Mouse (Mus musculus) liver, embryonic 12.5 days (tissue): ENCODE measurements around the gene Gstt3. TPM values are rescaled to one million over a fixed set of nuclear protein-coding genes. Genes with fewer than 3 reads are reported as not detected.

Experiments
- ATAC-seq: fragments of 200-750 bp; cut with Nextera tagmentation; 2 replicates; pipeline ENCODE4 v1.8.0; 2017; ENCODE audit warnings: moderate number of reproducible peaks, mild to moderate bottlenecking, moderate library complexity
- H3K27ac ChIP-seq: fragments of 300-500 bp; sonication (generic); 2 replicates; pipeline ENCODE4 v1.5.1; 2016; ENCODE audit warnings: mild to moderate bottlenecking
- H3K27me3 ChIP-seq: fragments of 300-500 bp; sonication (generic); replicated peaks from 2 replicates; pipeline ENCODE4 v1.6.1; 2016; ENCODE audit warnings: mild to moderate bottlenecking, moderate library complexity
- H3K36me3 ChIP-seq: fragments of 300-500 bp; sonication (generic); 2 replicates; pipeline ENCODE4 v1.6.1; 2016; ENCODE audit warnings: mild to moderate bottlenecking, moderate library complexity
- H3K4me1 ChIP-seq: fragments of 300-500 bp; sonication (generic); 2 replicates; pipeline ENCODE4 v1.6.1; 2016
- H3K4me2 ChIP-seq: fragments of 300-500 bp; sonication (generic); 2 replicates; pipeline ENCODE4 v1.6.1; 2016; ENCODE audit warnings: mild to moderate bottlenecking, moderate library complexity
- H3K4me3 ChIP-seq: fragments of 300-500 bp; sonication (generic); 2 replicates; pipeline ENCODE4 v1.5.1; 2016; ENCODE audit warnings: mild to moderate bottlenecking, moderate library complexity
- H3K9ac ChIP-seq: fragments of 300-500 bp; sonication (generic); 2 replicates; pipeline ENCODE4 v1.6.1; 2016; ENCODE audit warnings: mild to moderate bottlenecking, moderate library complexity
- H3K9me3 ChIP-seq: fragments of 300-500 bp; sonication (generic); replicated peaks from 2 replicates; pipeline ENCODE4 v1.6.1; 2016; ENCODE audit warnings: mild to moderate bottlenecking, moderate library complexity
- WGBS: fragments of 180-500 bp; shearing (Covaris S2); methylation state at CpG from one replicate; pipeline ENCODE4 v1.1.7; 2016; ENCODE audit not compliant: insufficient replicate concordance; 5-methylcytosine and 5-hydroxymethylcytosine counted together
- polyA plus RNA-seq: library from polyadenylated mRNA; unstranded; fragments of >200 nt; fragmentation: Nextera tagmentation; extraction: Ambion mirVana; gene quantifications from 2 replicates; pipeline ENCODE4 v1.2.1, GENCODE M21; 2016

The Gstt3 gene
- polyA plus RNA-seq: 5.9 and 6.7 TPM in 2 replicates

GRCm38 (mm10) chr10:75780769-75781578 is at the start of gene Gstt3, which contains the start of gene Gm20441:
Gene Gstt3 (minus strand): TSS chr10:75781414.
Gene Gm20441 (minus strand): TSS chr10:75780954.
- Histone ChIP-seq H3K27ac (no peak within 1 kb of the TSS), H3K4me2 (peak within 1 kb of the TSS; percentile 60)
- WGBS: 2% methylated on average over 28 of the region's 28 CpGs

GRCm38 (mm10) chr10:75830275-75830670 is 49.1 kb upstream of the Gstt3 start:
- no peak for ATAC-seq
- H3K9ac ChIP-seq: no peak overlapping the region
- no peaks in the 10 kb centered on the region for H3K9me3 ChIP-seq
- no peaks in the 10 kb centered on the region for H3K36me3 ChIP-seq
- 72% methylated on average over 2 of the region's 2 CpGs for WGBS
- H3K4me3 ChIP-seq: no peak overlapping the region
- H3K27ac ChIP-seq: no peak overlapping the region
- no peak overlapping the region for H3K4me2 ChIP-seq
- peaks cover 30% of the 10 kb centered on the region for H3K4me1 ChIP-seq
- H3K27me3 ChIP-seq: peaks cover 30% of the 10 kb centered on the region

More at GRCm38 (mm10) chr10:75780769-75781578, at the start of gene Gstt3, which contains the start of gene Gm20441:
- peaks cover 88% of the 10 kb centered on the region for H3K27me3 ChIP-seq
- ATAC-seq: peak; percentile 24; the same call in 1 of the 2 replicates
- no peaks in the 10 kb centered on the region for H3K9me3 ChIP-seq
- H3K9ac ChIP-seq: no peak within 1 kb of the TSS; the same call in 1 of the 2 replicates
- H3K4me3 ChIP-seq: peak within 1 kb of the TSS; percentile 41
- 0 out of 2 replicates have a peak, but pooled peaks cover 3% of the 10 kb centered on the region for H3K4me1 ChIP-seq
- H3K36me3 ChIP-seq: no peaks in the 10 kb centered on the region

GRCm38 (mm10) chr10:75829529-75830274 is 48.5 kb upstream of the Gstt3 start:
- no peak overlapping the region for H3K27ac ChIP-seq

GRCm38 (mm10) chr10:75828500-75828931 is 47.3 kb upstream of the Gstt3 start:
- Histone ChIP-seq H3K36me3 (no peaks in the 10 kb centered on the region), H3K4me1 (peaks cover 13% of the 10 kb centered on the region), H3K4me2 (no peak overlapping the region), H3K9me3 (no peaks in the 10 kb centered on the region), H3K27me3 (peaks cover 18% of the 10 kb centered on the region), H3K9ac (no peak overlapping the region), H3K4me3 (no peak overlapping the region), H3K27ac (no peak overlapping the region)
- ATAC-seq: no peak

More at GRCm38 (mm10) chr10:75829529-75830274, 48.5 kb upstream of the Gstt3 start:
- H3K4me3 ChIP-seq: no peak overlapping the region
- peaks cover 24% of the 10 kb centered on the region for H3K4me1 ChIP-seq
- H3K27me3 ChIP-seq: peaks cover 30% of the 10 kb centered on the region
- no peak overlapping the region for H3K9ac ChIP-seq
- no peak for ATAC-seq
- H3K36me3 ChIP-seq: no peaks in the 10 kb centered on the region
- no peaks in the 10 kb centered on the region for H3K9me3 ChIP-seq
- WGBS: 52% methylated on average over 2 of the region's 2 CpGs
- H3K4me2 ChIP-seq: no peak overlapping the region

GRCm38 (mm10) chr10:75827668-75828360 is 46.6 kb upstream of the Gstt3 start:
- ATAC-seq: no peak
- WGBS: 77% methylated on average over 4 of the region's 4 CpGs
- H3K4me3 ChIP-seq: no peak overlapping the region
- H3K9me3 ChIP-seq: no peaks in the 10 kb centered on the region
- no peak overlapping the region for H3K9ac ChIP-seq
- no peak overlapping the region for H3K4me2 ChIP-seq
- peaks cover 6% of the 10 kb centered on the region; the same call in 1 of the 2 replicates for H3K4me1 ChIP-seq
- H3K27ac ChIP-seq: no peak overlapping the region
- no peaks in the 10 kb centered on the region for H3K36me3 ChIP-seq
- H3K27me3 ChIP-seq: peaks cover 11% of the 10 kb centered on the region

GRCm38 (mm10) chr10:75824530-75824929 is 43.3 kb upstream of the Gstt3 start:
- H3K27me3 ChIP-seq: peaks cover 15% of the 10 kb centered on the region
- H3K4me1 ChIP-seq: no peaks in the 10 kb centered on the region
- no peaks in the 10 kb centered on the region for H3K9me3 ChIP-seq
- ATAC-seq: no peak
- no peak overlapping the region for H3K4me3 ChIP-seq
- 55% methylated on average over 4 of the region's 4 CpGs for WGBS
- H3K27ac ChIP-seq: no peak overlapping the region
- no peak overlapping the region for H3K9ac ChIP-seq
- no peak overlapping the region for H3K4me2 ChIP-seq
- H3K36me3 ChIP-seq: no peaks in the 10 kb centered on the region

- no peaks in the 10 kb centered on the region for H3K9me3 ChIP-seq
- H3K27ac ChIP-seq: no peak overlapping the region
- no peaks in the 10 kb centered on the region for H3K4me1 ChIP-seq
- no peak for ATAC-seq
- H3K9ac ChIP-seq: no peak overlapping the region
- no peak overlapping the region for H3K4me3 ChIP-seq
- H3K27me3 ChIP-seq: peaks cover 18% of the 10 kb centered on the region
- no peaks in the 10 kb centered on the region for H3K36me3 ChIP-seq
- no peak overlapping the region for H3K4me2 ChIP-seq
- WGBS: 55% methylated on average over 1 of the region's 1 CpGs
Observed at GRCm38 (mm10) chr10:75823782-75824181, 42.6 kb upstream of the Gstt3 start.

- no peaks in the 10 kb centered on the region for H3K4me1 ChIP-seq
- 86% methylated on average over 2 of the region's 2 CpGs for WGBS
- no peak within 1 kb of the TSS for H3K27ac ChIP-seq
- no peak within 1 kb of the TSS for H3K9ac ChIP-seq
- peaks cover 25% of the 10 kb centered on the region for H3K27me3 ChIP-seq
- no peak for ATAC-seq
- no peak within 1 kb of the TSS for H3K4me3 ChIP-seq
- H3K4me2 ChIP-seq: no peak within 1 kb of the TSS
- no peaks in the 10 kb centered on the region for H3K36me3 ChIP-seq
- H3K9me3 ChIP-seq: no peaks in the 10 kb centered on the region
Observed at GRCm38 (mm10) chr10:75822443-75822842, 41.2 kb upstream of the Gstt3 start, which contains the start of gene Gstt4. Gene Gstt4 (minus strand): TSS chr10:75822543.

- no peaks in the 10 kb centered on the region for H3K4me1 ChIP-seq
- no peak overlapping the region for H3K4me2 ChIP-seq
- peaks cover 19% of the 10 kb centered on the region; the same call in 1 of the 2 replicates for H3K27me3 ChIP-seq
- no peaks in the 10 kb centered on the region for H3K36me3 ChIP-seq
- no peak overlapping the region for H3K4me3 ChIP-seq
- no peaks in the 10 kb centered on the region for H3K9me3 ChIP-seq
- no peak overlapping the region for H3K9ac ChIP-seq
- no peak overlapping the region for H3K27ac ChIP-seq
- ATAC-seq: no peak
- WGBS: 72% methylated on average over 5 of the region's 5 CpGs
Observed at GRCm38 (mm10) chr10:75819882-75820281, 38.7 kb upstream of the Gstt3 start.

- H3K4me1 ChIP-seq: no peaks in the 10 kb centered on the region
- H3K27ac ChIP-seq: no peak overlapping the region
- no peak overlapping the region for H3K9ac ChIP-seq
- peaks cover 19% of the 10 kb centered on the region; the same call in 1 of the 2 replicates for H3K27me3 ChIP-seq
- WGBS: 46% methylated on average over 10 of the region's 10 CpGs
- no peaks in the 10 kb centered on the region for H3K36me3 ChIP-seq
- ATAC-seq: no peak
- no peak overlapping the region for H3K4me2 ChIP-seq
- H3K4me3 ChIP-seq: no peak overlapping the region
- no peaks in the 10 kb centered on the region for H3K9me3 ChIP-seq
Observed at GRCm38 (mm10) chr10:75818641-75819040, 37.4 kb upstream of the Gstt3 start.

- H3K4me2 ChIP-seq: no peak overlapping the region
- no peak overlapping the region for H3K4me3 ChIP-seq
- no peaks in the 10 kb centered on the region for H3K9me3 ChIP-seq
- 40% methylated on average over 2 of the region's 2 CpGs for WGBS
- no peaks in the 10 kb centered on the region for H3K36me3 ChIP-seq
- no peak overlapping the region for H3K27ac ChIP-seq
- H3K27me3 ChIP-seq: peaks cover 23% of the 10 kb centered on the region; the same call in 1 of the 2 replicates
- ATAC-seq: no peak
- no peaks in the 10 kb centered on the region for H3K4me1 ChIP-seq
- H3K9ac ChIP-seq: no peak overlapping the region
Observed at GRCm38 (mm10) chr10:75804217-75804616, 23.0 kb upstream of the Gstt3 start.
